Mouse (Mus musculus) thymus, postnatal 14 days (tissue): Measurements from ENCODE around the gene Baiap2l2.

ENCODE experiments used
- DNase-seq: peaks from one replicate; pipeline ENCODE4 v3.0.0; 2021

Baiap2l2 gene

DNA sequence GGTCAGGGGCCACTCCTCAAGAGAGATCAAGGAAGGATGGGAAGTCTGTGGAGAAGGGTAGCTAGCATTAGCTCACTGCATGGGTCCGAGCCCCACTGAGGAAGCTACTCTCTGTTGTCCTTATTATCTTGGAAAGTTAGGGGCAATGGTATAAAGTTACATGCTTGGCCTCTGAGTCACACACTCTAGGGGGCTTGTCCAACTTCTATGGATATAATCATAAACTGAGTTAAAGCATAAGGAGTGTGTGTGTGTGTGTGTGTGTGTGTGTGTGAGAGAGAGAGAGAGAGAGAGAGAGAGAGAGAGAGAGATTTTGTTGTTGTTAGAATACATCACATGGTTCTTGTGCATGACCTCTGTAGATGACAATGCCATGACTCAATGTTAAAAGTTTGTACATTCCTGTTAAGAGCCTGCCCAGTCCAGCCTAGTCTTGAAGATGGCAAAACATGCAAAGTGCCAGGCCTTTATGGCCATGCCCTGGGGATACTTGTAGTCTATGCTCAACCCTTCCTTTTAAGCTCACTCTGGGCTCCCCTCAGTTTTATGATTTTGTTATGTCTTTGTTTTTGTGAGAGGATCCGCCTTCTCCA is 14.3 kb upstream of the Baiap2l2 start:
- no peak for DNase-seq

DNA sequence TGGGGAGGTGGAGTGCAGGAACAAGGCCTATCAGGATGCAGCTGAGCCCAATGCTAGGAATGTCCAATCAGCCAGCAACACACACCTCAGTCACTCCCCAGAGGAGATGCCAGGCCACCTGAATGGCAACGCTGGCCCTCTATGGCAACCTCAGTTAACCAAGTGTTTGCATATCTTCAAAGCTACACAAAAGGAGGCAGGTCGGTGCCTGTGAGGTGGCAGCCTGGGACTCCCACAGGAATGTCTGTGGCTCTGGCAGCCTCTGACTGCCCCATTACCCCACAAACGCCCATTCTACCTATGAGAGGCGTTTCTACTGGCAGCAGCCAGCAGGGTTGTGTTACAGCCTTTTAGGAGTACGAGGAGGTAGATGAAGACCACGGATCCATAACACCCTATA is 13.2 kb upstream of the Baiap2l2 start:
- DNase-seq: no peak

DNA sequence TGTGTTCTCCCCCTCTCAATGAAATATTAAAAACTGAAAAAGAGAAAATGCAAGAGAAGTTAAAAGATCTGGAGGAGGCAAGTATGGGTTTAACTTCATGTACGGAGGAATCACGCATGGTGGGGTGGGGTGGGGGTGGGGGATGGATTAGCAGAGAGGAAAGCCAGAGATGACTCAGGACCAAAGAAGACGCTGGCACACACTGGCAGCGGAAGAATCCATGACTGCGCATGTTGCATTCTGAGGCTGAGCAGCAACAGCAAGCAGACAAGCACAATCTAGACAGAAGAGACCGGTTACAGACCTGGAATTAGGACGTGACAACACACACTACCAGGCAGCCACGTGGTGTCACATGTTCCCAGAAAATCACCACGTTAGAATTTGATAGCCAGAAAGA is 7.4 kb upstream of the Baiap2l2 start:
- DNase-seq: no peak

GRCm38 (mm10) chr15:79290340-79290739 is 5.0 kb upstream of the Baiap2l2 start:
- DNase-seq: peak; percentile 34

- no peak for DNase-seq
Measured at GRCm38 (mm10) chr15:79289441-79289840, 4.1 kb upstream of the Baiap2l2 start.

DNA sequence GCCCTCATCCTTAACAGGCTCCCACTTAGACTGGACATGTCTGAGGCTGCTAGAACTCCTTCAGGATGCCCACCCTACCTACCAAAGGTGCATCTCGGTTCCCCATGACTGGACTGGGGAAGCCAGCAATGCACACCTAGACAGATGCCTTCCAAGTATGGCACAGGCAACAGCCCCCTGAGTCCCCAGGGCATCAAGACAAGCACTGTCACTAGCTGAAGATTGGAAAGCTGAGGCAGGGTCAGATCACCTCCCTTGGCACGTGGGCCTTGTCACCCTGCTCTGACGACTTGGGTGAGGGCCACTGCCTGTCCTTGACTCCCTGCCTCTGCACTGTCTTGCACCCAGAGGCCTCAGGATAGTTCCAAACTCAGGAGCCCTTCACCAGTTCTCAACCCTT is 3.0 kb upstream of the Baiap2l2 start:
- DNase-seq: no peak

DNA sequence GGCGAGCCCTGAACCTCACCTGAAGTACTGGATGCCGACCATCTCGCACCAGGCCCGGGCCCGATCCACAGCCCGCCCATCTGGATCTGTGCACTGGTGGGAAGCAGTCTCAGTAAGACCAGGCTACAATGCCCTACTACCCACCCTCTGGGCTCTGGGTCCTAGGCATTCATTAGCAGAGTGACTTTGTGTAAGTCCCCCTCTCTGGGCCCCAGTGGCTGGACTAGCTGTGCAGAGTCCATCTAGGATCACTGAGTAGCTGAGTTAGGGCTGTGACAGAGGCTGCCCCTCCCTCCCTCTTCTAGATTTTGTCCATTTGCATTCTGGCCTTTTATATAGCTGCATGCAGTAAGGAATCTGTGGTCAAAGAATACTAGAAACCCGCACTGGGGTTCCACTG is 1.8 kb upstream of the Baiap2l2 start:
- no peak for DNase-seq

GRCm38 (mm10) chr15:79286141-79286540 is 804 bp upstream of the Baiap2l2 start:
- DNase-seq: no peak

DNA sequence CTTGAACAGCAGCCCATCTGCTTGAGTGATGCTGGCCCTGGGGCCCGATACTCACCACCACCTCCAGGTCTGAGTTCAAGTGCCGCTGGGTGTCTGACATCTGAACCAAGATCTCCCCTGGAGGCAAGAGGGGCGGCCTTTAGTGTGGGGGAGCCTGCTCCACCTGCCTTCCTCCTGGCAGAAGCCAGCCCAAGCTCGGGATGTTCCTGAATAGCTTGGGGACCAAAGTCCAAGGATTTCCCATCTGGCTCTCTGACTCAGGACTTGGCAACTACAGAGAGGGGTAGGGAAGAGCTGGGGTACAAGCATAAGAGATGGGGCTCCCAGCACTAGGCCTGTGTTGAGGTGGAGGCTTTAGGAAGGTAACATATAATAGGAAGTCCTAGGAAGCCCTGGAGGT is 2.0 kb downstream of the Baiap2l2 start:
- no peak for DNase-seq

GRCm38 (mm10) chr15:79282434-79282833 is 2.9 kb downstream of the Baiap2l2 start:
- no peak for DNase-seq

DNA sequence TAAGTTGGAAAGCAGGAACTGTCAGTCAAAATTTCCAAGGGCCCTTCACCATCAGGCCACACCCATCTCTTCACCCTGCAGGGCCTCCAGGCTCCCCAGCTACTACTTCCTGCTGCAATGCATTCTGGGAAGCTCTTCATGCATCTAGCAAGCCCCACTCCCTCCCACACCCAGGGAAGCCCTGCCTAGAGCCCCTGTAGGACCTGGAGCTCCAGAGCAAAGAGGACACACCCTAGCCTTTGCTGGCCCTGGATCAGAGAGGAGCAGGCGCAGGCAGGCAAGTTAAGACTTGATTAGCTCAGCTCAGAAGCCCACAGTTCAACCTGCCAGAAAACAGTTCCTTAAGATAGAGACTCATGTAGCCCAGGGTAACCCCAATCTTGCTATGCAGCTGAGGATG is 3.9 kb downstream of the Baiap2l2 start:
- peak; percentile 83 for DNase-seq

GRCm38 (mm10) chr15:79280850-79281249 is 4.5 kb downstream of the Baiap2l2 start:
- DNase-seq: peak; percentile 55

- peak; percentile 74 for DNase-seq
Measured at GRCm38 (mm10) chr15:79280209-79280608, 5.1 kb downstream of the Baiap2l2 start.

DNA sequence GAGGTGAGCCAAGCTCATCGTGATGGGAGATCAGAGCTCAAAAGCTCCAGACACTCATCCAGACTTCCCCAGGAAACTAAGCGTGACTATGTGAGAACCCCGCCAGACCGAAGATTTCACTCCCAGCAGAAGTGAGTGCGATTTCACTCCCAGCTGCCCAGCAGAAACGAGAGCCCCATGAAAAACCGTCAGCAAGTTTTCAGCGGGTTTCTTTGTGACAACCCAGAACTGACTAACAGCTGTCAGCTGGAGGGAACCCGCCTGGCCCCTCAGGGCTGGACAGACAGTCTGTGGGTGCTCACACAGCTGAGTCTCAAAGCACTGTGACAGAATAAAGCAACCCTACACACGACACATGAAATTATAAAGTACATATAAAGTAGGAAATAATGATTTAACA is 7.6 kb downstream of the Baiap2l2 start:
- DNase-seq: no peak

GRCm38 (mm10) chr15:79273020-79273419 is 12.3 kb downstream of the Baiap2l2 start:
- DNase-seq: no peak

DNA sequence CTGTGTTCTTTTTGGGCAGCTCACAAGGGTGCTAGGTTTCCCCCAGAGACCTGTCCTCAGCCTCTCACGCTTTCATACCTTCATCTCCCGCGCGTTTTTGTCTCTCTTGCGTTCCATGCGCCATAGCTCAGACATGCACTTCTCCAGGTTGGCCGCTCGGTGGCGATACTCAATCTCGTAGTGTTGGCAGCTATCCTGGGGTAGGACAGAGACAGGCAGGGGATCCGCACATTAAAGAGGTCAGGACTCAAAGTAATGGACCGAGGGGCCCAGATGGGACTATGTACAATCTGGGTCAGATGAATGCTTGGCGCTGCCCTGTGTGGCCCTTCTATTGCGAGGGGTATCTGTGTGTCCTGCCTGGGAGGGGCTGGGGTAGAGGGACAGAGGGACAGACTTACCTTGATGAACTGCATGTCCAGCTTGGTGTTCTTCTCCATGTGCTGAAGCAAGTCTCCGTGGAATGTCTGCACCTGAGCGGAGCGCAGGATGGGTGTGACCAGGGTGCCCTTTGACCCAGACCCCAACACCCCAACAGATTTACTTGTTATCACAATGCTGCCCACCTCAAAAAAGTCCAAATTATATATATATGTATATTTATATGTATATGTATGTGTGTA is 14.1 kb downstream of the Baiap2l2 start:
- DNase-seq: peak; percentile 73

- peak; percentile 95 for DNase-seq
Measured at GRCm38 (mm10) chr15:79270317-79271123, 14.8 kb downstream of the Baiap2l2 start.

DNA sequence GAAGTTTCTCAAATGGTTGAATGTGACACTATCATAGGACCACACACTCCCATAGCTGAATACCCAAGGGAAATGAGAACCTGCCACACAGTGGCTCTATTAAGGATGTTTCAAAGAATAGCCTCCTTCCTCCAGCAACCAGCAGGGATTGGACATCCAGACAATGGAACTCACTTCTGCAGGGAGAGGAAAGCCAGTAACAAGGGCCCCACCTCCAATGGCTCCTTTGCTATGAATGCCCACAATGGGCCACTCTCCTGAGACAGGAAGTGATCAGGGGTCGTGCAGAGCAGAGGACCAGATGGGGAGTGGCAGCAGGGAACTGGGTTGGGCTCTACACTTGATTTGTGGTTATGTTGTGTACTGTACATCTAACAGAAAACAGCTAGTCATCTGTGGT is 16.8 kb downstream of the Baiap2l2 start:
- no peak for DNase-seq

DNA sequence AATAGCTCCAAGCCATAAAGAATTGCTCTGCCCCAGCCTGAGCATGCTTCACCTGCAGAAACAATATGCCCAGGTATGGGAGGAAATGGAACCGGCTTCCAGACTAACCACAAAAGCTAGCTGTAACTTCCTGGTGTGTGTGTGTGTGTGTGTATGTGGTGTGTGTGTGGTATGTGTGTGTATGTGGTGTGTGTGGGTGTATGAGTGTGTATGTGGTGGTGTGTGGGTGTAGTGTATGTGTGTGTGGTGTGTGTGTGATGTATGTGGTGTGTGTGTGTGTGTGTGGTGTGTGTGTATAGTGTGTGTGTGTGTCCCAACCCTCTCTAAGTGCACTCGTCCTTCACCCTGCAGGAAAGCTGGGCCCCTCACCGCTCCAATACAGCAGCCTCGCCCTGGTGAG is 20.0 kb downstream of the Baiap2l2 start:
- peak; percentile 33 for DNase-seq

DNA sequence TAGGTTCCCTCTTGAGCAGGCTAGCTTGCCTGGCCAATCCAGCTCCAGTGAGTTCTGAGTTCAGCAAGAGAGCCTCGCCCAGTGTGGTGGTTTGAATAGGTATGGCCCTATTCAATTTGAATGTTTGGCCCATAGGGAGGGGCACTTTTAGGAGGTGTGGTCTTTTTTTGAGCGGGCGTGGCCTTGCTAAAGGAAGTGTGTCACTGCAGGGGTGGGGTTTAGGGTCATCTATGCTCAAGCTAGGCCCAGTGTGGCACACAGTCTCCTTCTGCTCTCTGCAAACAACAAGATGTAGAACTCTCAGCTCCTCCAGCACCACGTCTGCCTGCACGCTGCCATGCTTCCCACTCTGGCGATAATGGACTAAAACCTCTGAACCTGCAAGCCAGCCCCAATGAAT is 21.6 kb downstream of the Baiap2l2 start:
- no peak for DNase-seq

GRCm38 (mm10) chr15:79262786-79263309 is 22.5 kb downstream of the Baiap2l2 start:
- DNase-seq: no peak

DNA sequence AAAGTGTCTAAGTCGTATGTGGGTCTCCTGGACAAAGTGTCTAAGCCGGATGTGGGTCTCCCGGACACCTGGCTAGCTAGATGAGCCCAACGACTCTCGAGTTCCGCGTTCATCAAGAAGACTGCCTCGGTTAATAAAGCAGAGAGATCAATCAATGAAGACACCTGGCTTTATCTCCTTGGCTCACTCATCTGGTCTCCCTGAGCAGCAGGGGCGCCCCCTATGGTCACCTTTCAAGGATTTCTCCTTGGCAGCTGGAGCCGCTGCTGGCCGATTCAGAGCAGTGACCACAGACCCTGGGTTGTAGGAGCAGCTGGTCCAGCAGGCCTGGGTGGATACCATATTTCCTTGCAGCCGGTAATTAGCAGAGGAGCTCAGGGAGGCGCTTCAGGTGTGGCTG is 23.0 kb downstream of the Baiap2l2 start:
- peak; percentile 48 for DNase-seq

DNA sequence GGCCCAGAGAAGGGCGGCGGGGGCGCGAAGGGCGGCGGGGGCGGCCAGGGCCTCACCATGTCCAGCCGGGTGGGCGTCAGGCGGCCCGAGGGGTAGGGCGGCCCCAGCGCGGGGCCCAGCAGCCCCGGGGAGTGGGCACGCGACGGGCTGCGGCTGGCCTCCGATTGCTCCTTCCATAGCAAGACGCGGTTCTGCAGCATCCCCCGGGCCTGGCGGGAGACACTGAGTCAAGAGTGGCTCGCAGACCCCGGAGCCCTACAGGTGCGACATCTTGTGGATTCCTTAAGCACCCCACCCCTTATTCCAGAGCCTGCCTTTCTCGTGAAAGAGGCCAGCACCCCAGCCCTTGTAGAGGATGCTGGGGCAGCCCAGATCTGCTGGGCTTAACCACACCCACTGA is 23.6 kb downstream of the Baiap2l2 start:
- peak; percentile 33 for DNase-seq
